Mouse (Mus musculus): ENCODE measurements around the gene Slc35f4.

DNA sequence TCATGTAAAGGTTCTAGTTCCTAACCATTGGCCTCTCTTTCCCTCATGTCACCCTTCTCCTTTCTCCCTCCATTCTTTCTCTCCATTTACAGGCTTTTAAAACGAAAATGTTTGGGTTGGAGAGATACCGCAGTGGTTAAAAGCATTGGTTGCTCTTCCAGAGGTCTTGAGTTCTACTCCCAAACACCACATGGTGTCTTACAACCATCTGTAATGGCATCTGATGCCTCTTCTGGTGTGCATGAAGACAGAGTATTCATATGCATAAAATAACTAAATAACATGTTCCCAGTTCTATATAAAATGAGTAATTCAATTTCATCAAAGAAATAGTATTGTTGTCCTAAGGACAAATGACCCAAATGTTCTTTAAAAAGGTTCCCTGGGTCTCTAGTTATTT lies 49.2 kb downstream of the Slc35f4 start:
- no peak for TF ChIP-seq POLR2A (IDR thresholded peaks at IDR 0.05; ENCODE audit: low read depth, low read length)
- no peak for TF ChIP-seq CTCF (IDR thresholded peaks at IDR 0.05; ENCODE audit: extremely low read depth, insufficient read depth, insufficient read length, insufficient replicate concordance)

All from spleen, adult 2 months (tissue).